Mouse (Mus musculus) megakaryocyte, embryonic 14.5 days (primary cell): ENCODE data around the gene Gmds.

Source experiments
- FLI1 ChIP-seq: IDR thresholded peaks from 2 replicates; pipeline ENCODE4 v1.6.1; 2012; ENCODE audit warnings: low read length, inconsistent platforms, mixed read lengths
- GATA1 ChIP-seq: IDR thresholded peaks from 3 replicates; pipeline ENCODE4 v1.6.1; 2012; ENCODE audit warnings: mixed read lengths, low read length, inconsistent platforms, borderline replicate concordance

DNA sequence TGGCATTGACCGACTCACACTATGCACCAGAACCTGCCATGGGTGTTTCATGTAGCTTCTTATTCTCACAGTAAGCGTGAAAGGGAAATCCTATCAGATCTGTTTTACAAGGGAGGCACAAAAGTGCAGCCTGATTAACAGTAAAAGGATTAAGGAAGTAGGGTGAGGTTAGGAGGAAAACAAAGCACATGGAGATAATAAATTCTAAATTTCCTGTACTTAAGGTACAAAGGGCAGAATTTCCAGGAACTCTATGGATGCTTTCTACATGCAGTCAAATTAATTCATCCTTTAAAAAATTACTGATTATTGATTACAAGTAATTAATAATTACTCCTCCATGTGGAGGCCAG is 34.0 kb upstream of the Gmds start:
- TF ChIP-seq GATA1: no peak
- no peak for TF ChIP-seq FLI1
